Mouse (Mus musculus) neutrophil, adult 5-6 weeks (primary cell): ENCODE data around the gene Has1. TPM values are rescaled to one million over a fixed set of nuclear protein-coding genes. Genes with fewer than 3 reads are reported as not detected.

Experiments used
- ATAC-seq: fragments of 151-379, 151-347 bp; 2 replicates; pipeline ENCODE4 v1.8.0; 2017; ENCODE audit warnings: mild to moderate bottlenecking, moderate TSS enrichment; ENCODE audit not compliant: insufficient number of reproducible peaks, poor library complexity, low FRiP score, severe bottlenecking; ENCODE audit errors: extremely low read depth
- total RNA-seq: library from RNA; stranded (forward); fragments of 200-1000 nt; gene quantifications from 2 replicates; pipeline ENCODE4 v1.2.3, GENCODE M21; 2017

Gene Has1
- total RNA-seq, 1 experiment from 2014 or later, result not detected

DNA sequence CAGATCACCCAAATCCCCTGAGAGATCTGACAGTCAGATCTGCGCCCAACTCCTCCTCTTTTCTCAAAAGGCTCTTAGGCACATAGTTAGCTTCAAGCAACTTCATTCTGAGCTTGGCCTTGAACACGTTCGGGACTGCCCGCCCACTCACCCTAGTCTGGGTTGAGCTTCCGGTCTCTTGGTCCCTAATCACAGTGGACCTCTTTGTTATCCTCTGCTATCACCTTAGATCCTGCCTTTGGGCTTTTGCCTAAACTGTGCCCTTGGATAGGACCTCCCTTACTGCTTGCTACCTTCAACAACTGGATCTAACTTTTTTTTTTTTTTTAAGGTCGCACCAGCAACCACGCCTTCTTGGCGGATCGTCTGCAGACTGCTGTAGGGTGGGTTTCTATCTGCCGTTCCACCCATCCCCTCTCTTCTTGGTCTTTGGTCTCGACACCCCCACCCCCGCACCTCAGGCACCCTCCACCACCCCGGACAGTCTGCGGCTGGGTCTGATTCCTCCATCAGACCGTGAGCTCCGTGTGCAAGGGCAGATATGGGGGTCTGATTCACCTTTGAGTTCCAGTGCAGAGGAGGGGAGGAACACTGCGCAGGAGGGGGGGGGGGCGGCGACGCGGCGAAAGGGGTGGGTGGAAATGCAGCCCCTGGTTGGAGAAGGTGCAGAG is 28.9 kb downstream of the Has1 start:
- no peak for ATAC-seq

DNA sequence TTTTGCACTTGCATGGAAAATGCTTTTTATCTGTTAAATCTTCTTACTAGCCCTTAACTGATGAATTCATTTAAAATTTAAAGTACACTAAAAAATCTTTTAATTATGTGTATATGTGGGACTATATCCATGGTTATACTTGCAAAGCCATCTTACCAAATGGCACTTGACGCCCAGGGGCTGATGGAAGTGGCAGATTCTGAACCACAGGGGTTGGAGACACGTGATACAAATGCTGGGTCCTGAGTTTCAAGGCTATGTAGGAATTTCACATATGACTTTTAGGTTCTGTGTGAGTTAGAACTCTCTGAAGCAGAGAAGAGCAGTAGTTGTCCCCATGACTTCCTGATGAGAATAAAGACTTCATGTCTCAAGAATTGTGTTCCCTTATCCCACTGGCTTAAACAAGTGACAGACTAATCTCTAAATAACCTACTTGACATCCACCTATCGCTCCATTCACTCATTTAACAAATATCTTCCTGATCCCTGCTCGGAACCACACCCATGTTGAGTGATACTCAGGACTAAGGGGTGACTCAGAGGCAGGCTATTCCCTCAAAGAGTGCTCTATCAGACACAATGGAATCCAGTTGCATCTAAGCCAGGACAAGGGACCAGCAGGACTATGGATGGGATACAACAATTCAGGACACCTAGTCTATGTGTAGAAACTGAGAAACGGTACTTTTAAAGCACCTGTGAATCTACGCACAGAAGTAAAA is 31.2 kb downstream of the Has1 start:
- ATAC-seq, result no peak

DNA sequence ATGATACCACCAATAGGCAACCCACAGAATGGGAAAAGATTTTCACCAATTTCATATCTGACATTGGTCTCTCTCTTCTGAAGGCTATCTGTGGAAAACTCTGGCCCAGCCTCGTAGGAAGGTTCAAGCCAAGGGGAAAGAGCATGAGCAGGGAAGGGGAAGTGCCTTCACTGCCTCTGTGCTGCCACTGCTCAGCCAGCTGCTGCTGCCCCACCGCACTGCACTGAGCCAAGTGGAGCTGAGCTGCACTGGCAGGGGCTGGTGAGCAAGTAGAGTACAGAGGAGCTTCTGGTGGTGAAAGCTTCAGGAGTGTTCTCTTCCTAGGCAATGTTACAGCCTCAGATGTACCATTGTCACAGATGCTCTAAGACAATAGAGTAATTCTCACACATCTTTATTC is 59.5 kb downstream of the Has1 start:
- ATAC-seq, result no peak

Other genes starting within 250 kb of the Has1 start
- gene Lnpep, start 230.2 kb downstream of the Has1 start, total RNA-seq, result 130 and 143 TPM in 2 replicates
- not detected in 2 replicates for gene Vmn2r90, start 151.5 kb downstream of the Has1 start, total RNA-seq
- 4.0 TPM in 1 of 2 replicates, not detected in the other for gene Spaca6, start 28.0 kb downstream of the Has1 start, total RNA-seq
- 117 and 122 TPM in 2 replicates for gene Fpr1, start 28.7 kb upstream of the Has1 start, total RNA-seq
- 93.9 and 95.4 TPM in 2 replicates for gene Fpr2, start 32.6 kb upstream of the Has1 start, total RNA-seq
- not detected in 2 replicates for gene Fpr3, start 32.6 kb upstream of the Has1 start, total RNA-seq
- not detected in 2 replicates for gene Fpr-rs4, start 166.5 kb upstream of the Has1 start, total RNA-seq
- gene Vmn2r124, start 194.2 kb upstream of the Has1 start, total RNA-seq, result under 0.01 TPM in 2 replicates
- not detected in 2 replicates for gene Vmn2r91, start 229.8 kb upstream of the Has1 start, total RNA-seq